Mouse (Mus musculus) right cerebral cortex, postnatal 4 days (tissue): ENCODE measurements around the gene 1810024B03Rik.
"Not testable (repeated sequence)": the region's sequence is repeated elsewhere in the genome, so short reads cannot be mapped to it uniquely, and the experiment has no call there.

Source experiments
- DNase-seq: peaks from one replicate; pipeline ENCODE4 v3.0.0-alpha.2; 2022

The 1810024B03Rik gene

GRCm38 (mm10) chr2:127207547-127208451, at the start of gene 1810024B03Rik, which contains the start of gene Snrnp200:
1810024B03Rik (minus strand) TSS chr2:127208280.
Snrnp200 (plus strand) TSS chr2:127208386.
- DNase-seq, result peak; percentile 86

- DNase-seq, result no peak
These were observed 47.2 kb upstream of the 1810024B03Rik start for GRCm38 (mm10) chr2:127255294-127255693.

- DNase-seq, result no peak
These were observed 46.6 kb upstream of the 1810024B03Rik start for GRCm38 (mm10) chr2:127254604-127255134.

GRCm38 (mm10) chr2:127252787-127253186, 44.7 kb upstream of the 1810024B03Rik start:
- DNase-seq, result no peak

- DNase-seq, result no peak
These were observed 43.9 kb upstream of the 1810024B03Rik start for GRCm38 (mm10) chr2:127251880-127252527.

- no peak for DNase-seq
These were observed 43.4 kb upstream of the 1810024B03Rik start for GRCm38 (mm10) chr2:127251457-127251856.

GRCm38 (mm10) chr2:127250291-127251008, 42.4 kb upstream of the 1810024B03Rik start:
- DNase-seq, result no peak

GRCm38 (mm10) chr2:127248334-127249004, 40.4 kb upstream of the 1810024B03Rik start:
- peak; percentile 51 for DNase-seq

- DNase-seq, result peak; percentile 97
These were observed 39.7 kb upstream of the 1810024B03Rik start, which contains the start of the genes Ciao1 and Tmem127 for GRCm38 (mm10) chr2:127247592-127248333. Ciao1 (minus strand) TSS chr2:127247816. Tmem127 (plus strand) TSS chr2:127247908.

GRCm38 (mm10) chr2:127240065-127240464, 32.0 kb upstream of the 1810024B03Rik start:
- no peak for DNase-seq

- no peak for DNase-seq
These were observed 30.0 kb upstream of the 1810024B03Rik start for GRCm38 (mm10) chr2:127237897-127238610.

GRCm38 (mm10) chr2:127225261-127225660, 17.2 kb upstream of the 1810024B03Rik start:
- DNase-seq, result no peak

- DNase-seq, result no peak
These were observed 9.7 kb upstream of the 1810024B03Rik start for GRCm38 (mm10) chr2:127217746-127218145.

GRCm38 (mm10) chr2:127210701-127211100, 2.6 kb upstream of the 1810024B03Rik start:
- DNase-seq, result no peak

- DNase-seq, result no peak
These were observed 331 bp upstream of the 1810024B03Rik start for GRCm38 (mm10) chr2:127208452-127208769.

GRCm38 (mm10) chr2:127206916-127207315, 1.2 kb downstream of the 1810024B03Rik start:
- DNase-seq, result no peak

- DNase-seq, result not testable (repeated sequence)
These were observed 2.1 kb downstream of the 1810024B03Rik start for GRCm38 (mm10) chr2:127205936-127206335.

GRCm38 (mm10) chr2:127204932-127205331, 3.1 kb downstream of the 1810024B03Rik start:
- DNase-seq, result peak; percentile 72

GRCm38 (mm10) chr2:127189574-127189973, 18.5 kb downstream of the 1810024B03Rik start:
- DNase-seq, result no peak

- DNase-seq, result peak; percentile 64
These were observed 25.3 kb downstream of the 1810024B03Rik start for GRCm38 (mm10) chr2:127182598-127183381.
